Mouse (Mus musculus) spleen, adult 10 weeks (tissue): ENCODE results near the gene Carmil2. TPM values are rescaled to one million over a fixed set of nuclear protein-coding genes. Genes with fewer than 3 reads are reported as not detected.

ENCODE experiments used
- polyA plus RNA-seq: library from polyadenylated mRNA; stranded (reverse); fragments of 350-450 nt; fragmentation: Illumina TruSeq; extraction: RNeasy Lipid Tissue Mini Kit (QIAGEN cat#74804); gene quantifications from one replicate; pipeline ENCODE4 v1.2.3, GENCODE M21; 2015; ENCODE audit warnings: low replicate concordance; ENCODE audit not compliant: insufficient read depth

Carmil2 gene
- 27.3 TPM for polyA plus RNA-seq

DNA sequence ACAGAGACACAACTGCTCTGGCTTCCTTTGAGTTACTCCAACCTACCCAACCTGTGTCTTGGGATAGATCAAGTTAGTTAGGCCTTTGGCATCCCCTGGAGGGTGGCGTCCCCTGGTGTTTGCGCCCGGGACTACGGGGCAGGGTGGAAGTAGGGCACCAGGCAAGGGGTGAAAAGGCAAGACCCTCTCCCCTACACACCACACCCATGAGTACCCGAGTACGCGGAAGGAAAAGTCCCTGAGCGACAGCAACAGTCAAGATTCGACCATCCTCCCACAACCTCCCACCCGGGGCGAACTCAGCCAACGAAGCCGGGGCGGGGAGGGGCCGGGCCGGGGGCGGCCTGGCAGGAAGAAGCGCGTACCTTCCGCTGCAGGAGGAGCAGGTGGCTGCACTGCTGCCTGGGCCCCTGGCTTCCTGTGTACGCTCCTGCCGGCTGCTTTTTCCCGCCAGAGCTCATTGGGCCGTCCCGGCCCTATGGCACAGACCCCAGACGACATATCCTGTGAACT lies at the start of gene Carmil2:
Gene Carmil2, plus strand, starts transcription at position 479 of the 513 bp plus-strand sequence.

DNA sequence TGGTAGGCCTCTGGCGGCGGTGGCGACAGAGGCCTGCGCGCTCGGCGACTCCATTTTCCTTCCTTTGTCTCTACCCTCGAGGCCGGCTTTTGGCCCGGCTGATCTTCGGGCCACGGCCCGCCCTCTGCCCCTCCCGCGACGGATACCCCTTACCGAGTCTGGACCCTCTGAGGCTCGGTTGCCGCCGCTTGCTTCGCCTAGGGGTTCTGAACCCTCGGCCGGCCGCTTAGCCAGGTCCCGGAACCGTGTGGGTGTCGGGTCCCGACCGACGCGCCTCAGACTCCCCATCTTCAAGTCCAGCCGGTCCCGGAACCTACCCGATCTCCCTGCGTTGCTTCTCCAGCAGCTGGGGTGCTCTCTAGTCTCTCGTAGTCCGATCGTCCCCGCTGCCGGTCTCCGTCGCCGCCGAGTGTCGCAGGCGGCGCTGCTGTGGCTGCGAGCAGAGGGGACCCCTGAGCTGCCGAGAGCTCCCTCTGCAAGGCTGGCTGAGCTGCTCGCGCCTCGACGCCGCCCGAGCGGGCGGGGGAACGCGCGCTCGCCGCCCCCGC lies 49.0 kb upstream of the Carmil2 start, which contains the start of gene Agrp:
Gene Agrp, minus strand, starts transcription at position 431 of the 548 bp plus-strand sequence.

DNA sequence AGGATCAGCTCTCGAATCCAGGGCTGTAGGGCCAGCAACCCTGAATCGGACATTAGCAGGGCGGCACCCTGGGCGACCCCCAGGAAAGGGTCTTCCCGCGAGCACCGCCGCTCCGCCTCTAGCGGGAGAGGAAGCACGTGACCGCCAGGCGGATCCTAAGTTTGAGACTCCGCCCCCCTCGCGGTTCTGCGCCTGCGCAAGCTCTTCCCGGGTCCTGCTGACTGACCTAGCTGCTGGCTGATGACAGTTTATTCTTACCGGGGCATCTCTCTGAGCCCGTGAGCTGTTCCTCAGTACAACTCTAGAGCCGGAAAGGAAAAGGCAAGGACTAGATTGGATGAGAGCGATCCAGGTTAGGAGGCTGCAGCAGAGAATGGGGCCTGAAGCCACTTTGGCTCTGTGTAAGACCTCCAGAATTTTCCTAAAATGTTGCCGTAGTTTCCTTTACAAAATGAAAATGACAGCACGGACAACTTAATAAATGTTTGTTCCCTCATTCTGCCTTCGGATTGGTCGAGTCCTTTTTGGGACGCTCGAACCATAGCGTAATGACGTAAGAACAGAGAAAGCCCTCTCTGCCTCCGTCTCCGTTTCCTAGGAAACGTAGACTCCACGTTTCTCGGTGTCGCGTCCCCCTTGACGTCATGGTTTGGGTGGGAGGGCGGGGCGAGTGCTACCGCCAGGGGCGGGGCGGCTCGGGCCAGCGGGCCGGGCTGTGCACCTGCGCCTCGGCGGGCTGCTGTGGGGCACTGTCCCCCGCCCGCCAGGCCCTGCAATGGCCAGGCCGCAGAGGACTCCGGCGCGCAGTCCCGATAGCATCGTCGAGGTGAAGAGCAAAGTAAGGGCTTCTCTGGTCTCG lies 15.1 kb downstream of the Carmil2 start, which contains the start of the genes Acd and Pard6a:
Gene Acd, minus strand, starts transcription at position 137 of the 859 bp plus-strand sequence.
Gene Pard6a, plus strand, starts transcription at position 183 of the 859 bp plus-strand sequence.

DNA sequence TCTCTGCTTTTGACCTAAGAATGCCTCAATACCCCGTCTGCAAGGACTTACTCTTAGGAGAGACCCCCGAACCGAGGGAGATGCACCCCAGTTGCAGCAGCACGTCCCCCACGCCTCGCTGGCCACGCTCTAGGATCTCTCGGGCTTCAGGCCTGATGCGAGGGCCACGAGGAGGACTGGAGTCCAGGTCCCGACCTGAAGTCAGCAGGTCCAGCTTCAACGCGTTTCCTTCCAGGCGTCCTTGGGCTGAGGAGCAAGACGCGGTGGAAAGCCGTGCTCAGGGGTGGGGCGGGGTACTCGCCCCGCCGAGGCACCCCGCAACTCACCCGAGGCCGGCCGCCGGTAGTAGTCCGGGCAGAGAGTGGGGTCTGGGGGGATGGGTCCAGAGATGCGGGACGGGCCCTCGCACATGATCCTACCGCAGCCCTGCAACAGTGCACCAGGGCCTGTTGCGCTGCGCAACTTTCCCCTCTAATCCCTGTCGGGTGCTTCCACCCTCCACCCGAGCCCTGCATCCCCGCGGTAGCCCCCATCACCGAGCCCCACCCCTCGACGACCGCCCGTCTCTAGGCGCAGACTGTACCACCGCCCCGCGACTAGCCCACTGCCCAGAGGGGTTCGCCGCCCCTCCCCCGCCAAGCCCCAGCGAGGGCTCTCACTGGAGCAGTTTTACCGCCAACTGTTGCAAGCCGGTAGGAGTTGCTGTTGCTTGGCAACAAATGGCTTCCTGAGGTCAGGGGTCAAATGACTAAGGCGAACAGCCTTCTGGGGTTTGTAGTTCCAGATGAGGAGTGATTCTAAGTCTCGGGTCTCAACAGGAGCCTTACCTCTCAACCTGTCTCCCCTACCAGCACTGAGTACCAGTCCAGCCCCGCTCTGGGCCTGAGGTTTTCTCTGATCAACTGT lies 21.7 kb downstream of the Carmil2 start, which contains the start of the genes 4933405L10Rik and Enkd1:
Gene 4933405L10Rik, plus strand, starts transcription at position 158 of the 906 bp plus-strand sequence.
Gene Enkd1, minus strand, starts transcription at position 713 of the 906 bp plus-strand sequence.

Other genes starting within 250 kb of the Carmil2 start
- 1.5 TPM for gene Tppp3, start 214.7 kb upstream of the Carmil2 start, polyA plus RNA-seq
- gene Zdhhc1, start 189.4 kb upstream of the Carmil2 start, polyA plus RNA-seq: 5.3 TPM
- not detected for gene Hsd11b2, start 167.5 kb upstream of the Carmil2 start, polyA plus RNA-seq
- gene Atp6v0d1, start 120.2 kb upstream of the Carmil2 start, polyA plus RNA-seq: 76.0 TPM
- gene Ripor1, start 81.0 kb upstream of the Carmil2 start, polyA plus RNA-seq: 11.9 TPM
- gene Ctcf, start 49.7 kb upstream of the Carmil2 start, polyA plus RNA-seq: 156 TPM
- not detected for gene Agrp, start 48.9 kb upstream of the Carmil2 start, polyA plus RNA-seq
- gene Acd, start 14.8 kb downstream of the Carmil2 start, polyA plus RNA-seq: 26.9 TPM
- gene Pard6a, start 14.9 kb downstream of the Carmil2 start, polyA plus RNA-seq: 2.4 TPM
- not detected for gene 4933405L10Rik, start 21.4 kb downstream of the Carmil2 start, polyA plus RNA-seq
- 1.4 TPM for gene Enkd1, start 21.9 kb downstream of the Carmil2 start, polyA plus RNA-seq
- 0.99 TPM for gene Gfod2, start 72.4 kb downstream of the Carmil2 start, polyA plus RNA-seq
- gene Ranbp10, start 141.1 kb downstream of the Carmil2 start, polyA plus RNA-seq: 33.1 TPM
- 0.18 TPM for gene Tsnaxip1, start 141.5 kb downstream of the Carmil2 start, polyA plus RNA-seq
- 12.7 TPM for gene Cenpt, start 167.0 kb downstream of the Carmil2 start, polyA plus RNA-seq
- gene Thap11, start 168.9 kb downstream of the Carmil2 start, polyA plus RNA-seq: 21.7 TPM
- 79.0 TPM for gene Nutf2, start 174.3 kb downstream of the Carmil2 start, polyA plus RNA-seq
- gene Edc4, start 194.6 kb downstream of the Carmil2 start, polyA plus RNA-seq: 23.4 TPM
- gene Nrn1l, start 207.3 kb downstream of the Carmil2 start, polyA plus RNA-seq: not detected
- gene Pskh1, start 214.2 kb downstream of the Carmil2 start, polyA plus RNA-seq: 11.7 TPM
- 3.9 TPM for gene Ctrl, start 247.6 kb downstream of the Carmil2 start, polyA plus RNA-seq